Comparison of ENCODE assay signal across 26 mouse cellular contexts in genomic region chr5:133479205-133479604, GRCm38 (mm10).
"Had no signal": no experiment of that assay in that cellular context is flagged by ENCODE, and none has a peak within 500 bp of the region (broad histone marks: within the 10 kb centered on the region; RNA-seq: fewer than 3 reads in every experiment).

No protein-coding gene starts in this region.

- H3K27me3 ChIP-seq: heart, embryonic 12.5 days; hindbrain, embryonic 12.5 days; intestine, embryonic 15.5 days; limb, embryonic 13.5 days; limb, embryonic 15.5 days; liver, embryonic 12.5 days had no signal

- H3K4me2 ChIP-seq: heart, embryonic 12.5 days; hindbrain, embryonic 12.5 days; hindbrain, embryonic 14.5 days; intestine, embryonic 15.5 days; limb, embryonic 13.5 days; limb, embryonic 15.5 days; liver, embryonic 12.5 days had no signal

- ATAC-seq: hindbrain, embryonic 16.5 days; inflammation-experienced regulatory T-cells, adult 6 months; intestine, embryonic 15.5 days; intestine, postnatal 0 days; liver, embryonic 12.5 days had no signal

- H3K4me3 ChIP-seq: gastrocnemius, adult 2 months; heart, embryonic 10.5 days; heart, embryonic 12.5 days; hindbrain, embryonic 10.5 days; hindbrain, embryonic 12.5 days; intestine, embryonic 15.5 days; left cerebral cortex, adult 2 months; limb, embryonic 13.5 days; limb, embryonic 15.5 days; liver, embryonic 12.5 days had no signal

- H3K4me1 ChIP-seq: intestine, embryonic 15.5 days; liver, embryonic 12.5 days had no signal

- H3K36me3 ChIP-seq: heart, embryonic 10.5 days; heart, embryonic 12.5 days; hindbrain, embryonic 10.5 days; hindbrain, embryonic 12.5 days; intestine, embryonic 15.5 days; limb, embryonic 13.5 days; limb, embryonic 15.5 days; liver, embryonic 12.5 days had no signal

- DNase-seq: gastrocnemius, adult 2 months; gastrocnemius, postnatal 10 days; gastrocnemius, postnatal 25 days; heart, adult 18-20 months; heart, postnatal 10 days; heart, postnatal 4 days; kidney, adult 18-20 months; kidney, adult 8-10 months; kidney, postnatal 10 days; kidney, postnatal 25 days; kidney, postnatal 4 days; left cerebral cortex, postnatal 4 days had no signal

- H3K9ac ChIP-seq: heart, embryonic 12.5 days; hindbrain, embryonic 12.5 days; hindbrain, embryonic 14.5 days; intestine, embryonic 15.5 days; limb, embryonic 13.5 days; limb, embryonic 15.5 days; liver, embryonic 12.5 days; liver, embryonic 14.5 days had no signal

- H3K9me3 ChIP-seq: heart, embryonic 10.5 days; heart, embryonic 12.5 days; hindbrain, embryonic 10.5 days; hindbrain, embryonic 12.5 days; intestine, embryonic 15.5 days; limb, embryonic 15.5 days; liver, embryonic 12.5 days had no signal

- H3K27ac ChIP-seq: gastrocnemius, adult 2 months; heart, embryonic 10.5 days; hindbrain, embryonic 10.5 days; hindbrain, embryonic 12.5 days; hindbrain, embryonic 14.5 days; intestine, embryonic 15.5 days; left cerebral cortex, adult 2 months; limb, embryonic 13.5 days; limb, embryonic 15.5 days; liver, embryonic 12.5 days; liver, embryonic 14.5 days had no signal
